Mouse (Mus musculus) forebrain, postnatal 0 days (tissue): ENCODE measurements around the gene Kcnip1. TPM values are rescaled to one million over a fixed set of nuclear protein-coding genes. Genes with fewer than 3 reads are reported as not detected.

Experiments used
- ATAC-seq: fragments of 200-750 bp; cut with Nextera tagmentation; 2 replicates; pipeline ENCODE4 v1.8.0; 2017; ENCODE audit warnings: mild to moderate bottlenecking, moderate library complexity
- DNase-seq: peaks from one replicate; pipeline ENCODE4 v3.0.0-alpha.2; 2015
- H3K27ac ChIP-seq: fragments of 300-500 bp; sonication (generic); 2 replicates; pipeline ENCODE4 v1.5.1; 2014; ENCODE audit warnings: low read depth, mild to moderate bottlenecking, antibody characterized with exemption, low read length, moderate library complexity, mixed read lengths
- H3K27me3 ChIP-seq: fragments of 300-500 bp; sonication (generic); 2 replicates; pipeline ENCODE4 v1.6.1; 2014; ENCODE audit warnings: mild to moderate bottlenecking, low read length, mixed read lengths; ENCODE audit not compliant: insufficient read depth
- H3K36me3 ChIP-seq: fragments of 300-500 bp; sonication (generic); 2 replicates; pipeline ENCODE4 v1.6.1; 2014; ENCODE audit warnings: mild to moderate bottlenecking, moderate library complexity; ENCODE audit not compliant: insufficient read depth
- H3K4me1 ChIP-seq: fragments of 300-500 bp; sonication (generic); 2 replicates; pipeline ENCODE4 v1.6.1; 2014; ENCODE audit warnings: antibody characterized with exemption; ENCODE audit not compliant: insufficient read depth
- H3K4me2 ChIP-seq: fragments of 300-500 bp; sonication (generic); 2 replicates; pipeline ENCODE4 v1.6.1; 2014; ENCODE audit warnings: low read depth, mild to moderate bottlenecking, moderate library complexity
- H3K4me3 ChIP-seq: fragments of 300-500 bp; sonication (generic); 2 replicates; pipeline ENCODE4 v1.5.1; 2014; ENCODE audit warnings: low read depth, low read length, mixed read lengths
- H3K9ac ChIP-seq: fragments of 300-500 bp; sonication (generic); 2 replicates; pipeline ENCODE4 v1.6.1; 2014; ENCODE audit warnings: mild to moderate bottlenecking
- H3K9me3 ChIP-seq: fragments of 300-500 bp; sonication (generic); 2 replicates; pipeline ENCODE4 v1.6.1; 2016; ENCODE audit warnings: low read length
- CTCF ChIP-seq: sonication (generic); IDR thresholded peaks from 2 replicates; pipeline ENCODE4 v1.5.1; 2016; ENCODE audit warnings: antibody characterized with exemption, control low read depth, low read depth
- WGBS: fragments of 180-500 bp; shearing (Covaris S2); extraction: QIAGEN DNeasy Blood & Tissue Kit; methylation state at CpG from one replicate; pipeline ENCODE4 v1.1.7; 2014; 5-methylcytosine and 5-hydroxymethylcytosine counted together
- polyA plus RNA-seq: library from polyadenylated mRNA; unstranded; fragments of >200 nt; fragmentation: Nextera tagmentation; extraction: Ambion mirVana; gene quantifications from 2 replicates; pipeline ENCODE4 v1.2.1, GENCODE M21; 2015
- total RNA-seq: library from RNA; depleted of rRNA; stranded (reverse); fragments of >200 nt; gene quantifications from 2 replicates; pipeline ENCODE4 v1.2.3, GENCODE M21; 2014

The Kcnip1 gene
- total and polyA plus RNA-seq, 2 experiments from 2014 or later = 91.0 to 92.6 TPM

GRCm38 (mm10) chr11:33929412-33929811 lies 63.5 kb downstream of the Kcnip1 start:
- no peak for DNase-seq
- Histone ChIP-seq H3K4me3 (no peak overlapping the region), H3K27ac (no peak overlapping the region), H3K27me3 (no peaks in the 10 kb centered on the region), H3K36me3 (no peaks in the 10 kb centered on the region), H3K9ac (no peak overlapping the region), H3K4me2 (no peak overlapping the region), H3K9me3 (no peaks in the 10 kb centered on the region), H3K4me1 (no peaks in the 10 kb centered on the region)
- WGBS = 47% methylated on average over 11 of the region's 11 CpGs
- TF ChIP-seq CTCF = no peak
- ATAC-seq = no peak

GRCm38 (mm10) chr11:33928658-33929057 lies 64.3 kb downstream of the Kcnip1 start:
- Histone ChIP-seq H3K27ac (no peak overlapping the region), H3K4me1 (no peaks in the 10 kb centered on the region), H3K4me3 (no peak overlapping the region), H3K4me2 (no peak overlapping the region), H3K9me3 (no peaks in the 10 kb centered on the region), H3K9ac (no peak overlapping the region), H3K36me3 (no peaks in the 10 kb centered on the region), H3K27me3 (no peaks in the 10 kb centered on the region)
- TF ChIP-seq CTCF = peak; percentile 75
- ATAC-seq (0 out of 2 replicates have a peak, but pooled peaks have one; percentile 27), DNase-seq (peak; percentile 62)
- 49% methylated on average over 7 of the region's 7 CpGs for WGBS

- no peaks in the 10 kb centered on the region for H3K4me1 ChIP-seq
- H3K4me2 ChIP-seq = no peak overlapping the region
- no peaks in the 10 kb centered on the region for H3K36me3 ChIP-seq
- no peaks in the 10 kb centered on the region for H3K9me3 ChIP-seq
- no peak overlapping the region for H3K27ac ChIP-seq
- no peaks in the 10 kb centered on the region for H3K27me3 ChIP-seq
- no peak for TF ChIP-seq CTCF
- 48% methylated on average over 4 of the region's 4 CpGs for WGBS
- peak; percentile 68 for DNase-seq
- no peak overlapping the region for H3K4me3 ChIP-seq
- peak; percentile 73 for ATAC-seq
- H3K9ac ChIP-seq = no peak overlapping the region
These were observed 65.1 kb downstream of the Kcnip1 start for GRCm38 (mm10) chr11:33927836-33928235.

- Histone ChIP-seq H3K9ac (no peak overlapping the region), H3K27me3 (no peaks in the 10 kb centered on the region), H3K4me3 (no peak overlapping the region), H3K27ac (no peak overlapping the region), H3K36me3 (no peaks in the 10 kb centered on the region), H3K4me2 (no peak overlapping the region), H3K9me3 (no peaks in the 10 kb centered on the region), H3K4me1 (no peaks in the 10 kb centered on the region)
- 51% methylated on average over 6 of the region's 6 CpGs for WGBS
- ATAC-seq (peak; percentile 33; the same call in 1 of the 2 replicates), DNase-seq (no peak)
- TF ChIP-seq CTCF = no peak
These were observed 65.6 kb downstream of the Kcnip1 start for GRCm38 (mm10) chr11:33927321-33927720.

GRCm38 (mm10) chr11:33926551-33926950 lies 66.4 kb downstream of the Kcnip1 start:
- no peak overlapping the region for H3K9ac ChIP-seq
- DNase-seq (no peak), ATAC-seq (no peak)
- H3K36me3 ChIP-seq = no peaks in the 10 kb centered on the region
- 75% methylated on average over 2 of the region's 2 CpGs for WGBS
- H3K4me1 ChIP-seq = no peaks in the 10 kb centered on the region
- H3K27ac ChIP-seq = no peak overlapping the region
- no peaks in the 10 kb centered on the region for H3K9me3 ChIP-seq
- no peak for TF ChIP-seq CTCF
- H3K4me3 ChIP-seq = no peak overlapping the region
- H3K27me3 ChIP-seq = no peaks in the 10 kb centered on the region
- H3K4me2 ChIP-seq = no peak overlapping the region

- no peak for DNase-seq
- Histone ChIP-seq H3K36me3 (no peaks in the 10 kb centered on the region), H3K4me1 (no peaks in the 10 kb centered on the region), H3K27me3 (no peaks in the 10 kb centered on the region), H3K9me3 (no peaks in the 10 kb centered on the region), H3K27ac (no peak overlapping the region), H3K4me3 (no peak overlapping the region), H3K4me2 (no peak overlapping the region), H3K9ac (no peak overlapping the region)
- no peak for TF ChIP-seq CTCF
- no peak for ATAC-seq
- 58% methylated on average over 8 of the region's 8 CpGs for WGBS
These were observed 67.2 kb downstream of the Kcnip1 start for GRCm38 (mm10) chr11:33925778-33926177.

GRCm38 (mm10) chr11:33923031-33923430 lies 69.9 kb downstream of the Kcnip1 start:
- H3K4me2 ChIP-seq = no peak overlapping the region
- no peaks in the 10 kb centered on the region for H3K4me1 ChIP-seq
- H3K27me3 ChIP-seq = no peaks in the 10 kb centered on the region
- H3K27ac ChIP-seq = no peak overlapping the region
- TF ChIP-seq CTCF = no peak
- no peaks in the 10 kb centered on the region for H3K9me3 ChIP-seq
- no peak overlapping the region for H3K4me3 ChIP-seq
- H3K36me3 ChIP-seq = no peaks in the 10 kb centered on the region
- WGBS = 79% methylated on average over 3 of the region's 3 CpGs
- DNase-seq (no peak), ATAC-seq (no peak)
- H3K9ac ChIP-seq = no peak overlapping the region

GRCm38 (mm10) chr11:33921451-33921850 lies 71.5 kb downstream of the Kcnip1 start:
- TF ChIP-seq CTCF = no peak
- no peak for DNase-seq
- ATAC-seq = no peak
- Histone ChIP-seq H3K4me2 (no peak overlapping the region), H3K4me1 (no peaks in the 10 kb centered on the region), H3K9me3 (no peaks in the 10 kb centered on the region), H3K36me3 (no peaks in the 10 kb centered on the region), H3K4me3 (no peak overlapping the region), H3K27me3 (no peaks in the 10 kb centered on the region), H3K9ac (no peak overlapping the region), H3K27ac (no peak overlapping the region)
- WGBS = 65% methylated on average over 13 of the region's 13 CpGs
